Mouse (Mus musculus): ENCODE measurements around the gene Pdzk1. TPM values are rescaled to one million over a fixed set of nuclear protein-coding genes. Genes with fewer than 3 reads are reported as not detected.

The Pdzk1 gene
- total RNA-seq (2021): 1 to 10 TPM; 4.9 to 9.1 TPM
- long read RNA-seq, experiment 1, transcript Pdzk1-201 (9 exons, 2,406 nt): major isoform, 19 of 25 reads
- long read RNA-seq, experiment 1, partial matches to known transcripts: 5 of 25 reads
- long read RNA-seq, experiment 1, other reads (novel, unspliced or antisense): 1 of 25 reads
- long read RNA-seq, experiment 2, transcript Pdzk1-201 (9 exons, 2,406 nt): major isoform, 55 of 66 reads
- long read RNA-seq, experiment 2, partial matches to known transcripts: 2 of 66 reads
- long read RNA-seq, experiment 2, other reads (novel, unspliced or antisense): 9 of 66 reads

DNA sequence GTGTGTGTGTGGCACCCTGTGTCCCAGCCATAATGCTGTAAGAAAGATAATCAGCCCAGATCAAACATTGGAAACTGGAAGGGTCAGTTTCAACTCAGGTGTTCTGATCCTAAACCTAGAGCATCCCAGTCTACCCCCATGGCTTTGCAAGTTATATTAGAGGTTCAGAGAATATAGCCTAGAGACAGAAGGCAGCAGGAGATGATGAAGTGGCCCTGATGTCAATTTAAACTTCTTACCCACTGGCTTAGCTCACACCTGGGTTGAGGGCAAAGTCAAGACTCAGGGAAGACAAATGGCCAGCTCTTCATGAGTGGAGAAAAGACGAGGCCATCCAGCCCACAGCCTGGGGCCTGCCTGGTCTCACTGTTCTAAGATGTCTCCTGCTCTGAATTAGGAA lies at the start of gene Pdzk1, which contains the start of gene Cd160:
Gene Pdzk1 (plus strand): TSS at position 301 of the 400 bp plus-strand sequence.
Gene Cd160 (minus strand): TSS at position 368 of the 400 bp plus-strand sequence.
- no peak for DNase-seq

DNA sequence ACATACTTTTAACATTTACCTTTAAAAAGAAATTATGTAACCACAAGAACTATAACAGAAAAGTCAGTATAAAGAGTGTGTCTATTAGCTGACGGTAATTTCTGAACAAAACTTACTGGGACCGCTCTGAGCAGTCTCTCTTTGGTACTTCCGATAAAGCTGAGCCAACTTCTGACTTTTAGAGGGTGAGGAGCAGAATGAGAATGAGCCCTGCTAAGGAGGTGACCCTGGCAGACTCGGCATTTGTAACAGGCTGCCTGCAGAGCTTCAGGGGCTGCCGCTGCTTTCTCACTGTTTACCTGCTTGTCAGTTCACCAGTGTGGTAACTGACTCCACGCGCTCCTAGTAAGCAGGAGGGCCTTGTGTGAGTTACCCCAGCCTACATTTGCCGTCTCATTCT lies 46.8 kb upstream of the Pdzk1 start:
- no peak for DNase-seq

DNA sequence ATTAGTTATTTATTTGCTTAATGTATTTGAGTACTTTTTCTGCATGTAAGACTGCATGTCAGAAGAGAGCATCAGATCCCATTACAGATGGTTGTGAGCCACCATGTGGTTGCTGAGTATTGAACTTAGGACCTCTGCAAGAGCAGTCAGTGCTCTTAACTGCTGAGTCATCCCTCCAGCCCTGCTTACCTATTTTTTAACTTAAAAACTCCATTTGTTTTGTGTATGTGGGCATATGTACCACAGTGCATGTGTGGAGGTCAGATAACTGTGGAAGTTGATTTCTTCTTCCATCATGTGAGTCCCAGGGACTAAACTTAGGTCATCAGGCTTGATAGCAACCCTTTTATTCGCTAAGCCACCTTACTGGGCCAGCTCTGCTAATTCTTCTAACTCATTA lies 41.3 kb upstream of the Pdzk1 start:
- no peak for DNase-seq

DNA sequence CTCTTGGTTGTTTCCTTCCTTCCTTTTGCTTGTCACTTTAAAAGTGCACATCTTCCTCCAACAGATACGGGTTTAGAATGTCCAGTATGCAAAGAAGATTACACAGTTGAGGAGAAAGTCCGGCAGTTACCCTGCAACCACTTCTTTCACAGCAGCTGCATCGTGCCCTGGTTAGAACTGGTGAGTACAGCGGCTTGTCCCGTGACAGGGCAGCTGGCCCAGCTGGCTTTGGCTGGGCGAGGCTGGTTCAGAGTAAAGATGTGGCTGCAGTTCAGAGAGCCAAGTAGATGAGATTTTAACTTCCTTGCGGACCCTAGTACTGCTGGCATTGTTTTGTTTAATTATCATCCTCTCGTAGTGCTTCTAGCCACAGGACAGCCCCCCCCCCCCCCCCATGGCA lies 40.6 kb upstream of the Pdzk1 start:
- no peak for DNase-seq

DNA sequence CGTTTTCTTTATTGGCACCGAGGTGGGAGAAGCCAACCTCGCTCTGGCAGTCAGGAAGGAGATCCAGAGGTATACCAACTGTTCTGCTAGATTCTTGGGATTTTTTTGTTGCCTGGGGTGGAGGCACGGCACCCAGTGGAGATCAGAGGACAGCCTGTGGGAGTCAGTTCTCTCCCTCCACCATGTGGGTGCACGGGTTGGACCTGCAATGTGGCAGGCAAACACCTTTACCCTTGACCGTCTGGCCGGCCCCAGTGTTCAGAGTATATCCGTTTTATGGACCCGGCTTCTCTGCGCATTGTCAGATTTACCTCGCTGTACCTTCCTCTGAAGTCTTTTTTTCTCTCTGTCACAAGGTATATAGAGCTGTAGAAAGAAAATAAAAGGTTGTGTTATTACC lies 28.8 kb upstream of the Pdzk1 start:
- DNase-seq: no peak

DNA sequence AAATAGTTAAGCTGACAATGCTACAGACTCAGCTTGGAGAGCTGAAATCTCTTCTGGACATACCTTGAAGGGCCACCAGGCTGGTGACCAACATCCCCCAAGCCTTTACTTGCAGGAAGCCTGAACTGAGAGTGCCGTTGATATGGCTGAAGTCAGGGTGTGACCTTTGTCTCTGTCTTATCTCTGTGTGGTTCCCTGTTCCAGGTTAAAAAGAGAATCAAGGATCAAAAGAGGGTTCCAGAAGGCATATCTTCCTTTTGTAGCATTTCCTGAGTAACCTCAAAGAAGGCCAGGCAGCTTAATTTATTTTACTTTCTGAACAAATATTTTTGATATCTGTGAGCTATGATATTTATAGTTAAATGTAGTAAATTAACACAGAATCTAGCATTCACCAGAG lies 26.9 kb upstream of the Pdzk1 start:
- no peak for DNase-seq

DNA sequence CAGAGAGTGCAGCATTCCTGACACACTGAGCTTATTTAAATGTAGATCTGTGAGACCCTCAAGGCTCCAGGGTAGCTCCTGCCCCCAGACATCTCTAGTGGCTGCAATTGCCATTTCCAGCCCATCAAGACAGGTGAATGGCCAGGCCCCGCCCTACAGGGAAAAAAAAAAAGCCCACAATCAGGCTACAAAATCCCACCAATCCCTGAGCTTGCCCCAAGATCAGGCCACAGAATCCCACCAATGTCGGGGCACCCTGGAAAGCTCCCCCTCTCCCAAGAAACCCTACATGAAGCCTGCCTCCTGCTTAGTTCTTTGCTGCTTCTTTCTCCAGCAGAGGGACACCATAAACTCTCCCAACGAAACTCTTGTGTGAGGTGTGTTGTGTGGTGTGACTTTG lies 20.9 kb upstream of the Pdzk1 start:
- no peak for DNase-seq

DNA sequence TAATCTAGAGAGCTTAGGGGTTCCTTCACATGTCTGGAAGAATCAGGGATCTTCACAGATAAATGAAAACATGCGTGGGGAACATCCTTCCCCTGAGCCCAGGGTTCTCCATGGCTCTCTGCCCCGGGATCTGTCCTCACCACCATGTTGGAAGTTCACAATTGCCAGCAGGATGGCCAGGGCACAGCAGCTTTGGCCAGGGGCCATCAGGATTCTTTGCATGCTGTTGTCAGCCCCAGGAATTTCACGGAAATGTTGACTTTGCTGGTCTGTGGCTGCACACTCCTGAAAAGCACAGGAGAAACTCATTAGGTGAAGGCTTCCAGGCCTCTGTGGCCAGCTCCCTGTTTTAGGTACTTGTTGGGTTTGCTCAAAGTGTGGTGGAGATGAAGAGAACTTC lies 20.4 kb upstream of the Pdzk1 start:
- no peak for DNase-seq

DNA sequence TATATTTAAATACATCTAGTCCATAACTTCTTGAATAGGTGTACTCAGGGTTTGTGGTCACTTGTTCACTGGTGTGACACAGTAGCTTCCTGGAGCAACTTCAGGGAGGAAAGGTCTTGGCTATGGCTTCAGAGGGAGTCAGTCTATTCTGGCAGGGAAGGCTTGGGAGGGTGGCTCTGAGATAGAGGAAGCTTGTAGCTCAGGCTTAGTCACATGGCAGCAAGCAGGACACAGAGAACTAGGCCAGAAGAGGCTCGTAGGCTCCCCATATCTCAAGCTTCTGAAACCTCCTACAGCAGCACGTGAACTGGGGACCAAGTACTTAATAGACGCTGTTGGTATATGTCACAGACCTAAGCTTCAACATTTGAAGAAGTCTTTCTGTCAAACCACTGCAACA lies 17.9 kb upstream of the Pdzk1 start:
- no peak for DNase-seq

DNA sequence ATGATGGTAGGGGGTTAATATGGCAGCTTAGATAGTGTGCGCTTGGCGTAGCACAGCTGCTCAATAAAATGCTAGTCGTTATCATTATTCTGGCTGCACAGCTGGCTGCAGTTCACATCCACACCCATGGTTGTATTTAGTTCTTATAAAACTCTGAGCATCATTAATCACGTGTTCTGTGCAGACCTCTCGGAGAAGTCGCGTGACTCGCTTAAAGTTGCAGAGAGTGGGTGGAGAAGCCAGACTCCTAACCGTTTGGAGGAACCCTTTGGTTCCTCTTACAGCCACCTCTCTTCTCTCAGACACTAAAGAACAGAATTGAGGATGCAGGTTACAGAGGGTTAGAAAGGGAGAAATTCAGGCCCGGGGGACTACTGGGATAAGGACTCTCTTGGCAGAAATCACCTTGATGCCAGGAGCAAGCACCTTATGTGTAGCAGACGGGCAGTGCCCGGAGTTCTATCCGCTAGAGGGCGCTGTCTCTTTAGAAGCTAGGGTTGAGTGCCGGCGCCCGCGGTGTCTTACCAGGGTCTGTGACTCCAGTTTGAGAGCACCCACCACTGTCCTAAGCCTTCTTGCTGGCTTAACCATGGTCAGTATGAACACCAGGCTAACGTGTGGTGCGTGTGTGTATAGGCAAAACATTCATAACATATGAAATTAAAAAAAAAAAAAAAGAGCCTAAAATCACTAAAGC lies 16.5 kb upstream of the Pdzk1 start:
- peak; percentile 94 for DNase-seq

DNA sequence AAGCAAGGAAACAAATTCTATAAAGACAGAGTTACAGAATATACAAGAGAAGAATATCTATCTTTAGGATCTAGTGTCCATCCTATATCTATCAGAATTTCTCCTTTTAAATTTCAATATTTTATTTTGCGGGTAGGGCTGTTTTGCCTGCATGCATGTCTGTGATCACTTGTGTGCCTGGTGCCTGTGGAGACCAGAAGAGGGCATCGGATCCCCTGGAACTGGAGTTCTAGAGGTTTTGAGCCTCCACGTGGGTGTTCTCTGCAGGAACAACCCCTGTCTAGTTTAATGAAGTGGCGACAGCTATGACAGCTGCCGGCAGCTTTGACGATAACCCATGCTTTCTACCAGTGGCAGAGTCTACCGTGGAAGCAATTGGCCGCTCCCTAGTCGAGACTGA lies 16.0 kb upstream of the Pdzk1 start:
- DNase-seq: peak; percentile 62

DNA sequence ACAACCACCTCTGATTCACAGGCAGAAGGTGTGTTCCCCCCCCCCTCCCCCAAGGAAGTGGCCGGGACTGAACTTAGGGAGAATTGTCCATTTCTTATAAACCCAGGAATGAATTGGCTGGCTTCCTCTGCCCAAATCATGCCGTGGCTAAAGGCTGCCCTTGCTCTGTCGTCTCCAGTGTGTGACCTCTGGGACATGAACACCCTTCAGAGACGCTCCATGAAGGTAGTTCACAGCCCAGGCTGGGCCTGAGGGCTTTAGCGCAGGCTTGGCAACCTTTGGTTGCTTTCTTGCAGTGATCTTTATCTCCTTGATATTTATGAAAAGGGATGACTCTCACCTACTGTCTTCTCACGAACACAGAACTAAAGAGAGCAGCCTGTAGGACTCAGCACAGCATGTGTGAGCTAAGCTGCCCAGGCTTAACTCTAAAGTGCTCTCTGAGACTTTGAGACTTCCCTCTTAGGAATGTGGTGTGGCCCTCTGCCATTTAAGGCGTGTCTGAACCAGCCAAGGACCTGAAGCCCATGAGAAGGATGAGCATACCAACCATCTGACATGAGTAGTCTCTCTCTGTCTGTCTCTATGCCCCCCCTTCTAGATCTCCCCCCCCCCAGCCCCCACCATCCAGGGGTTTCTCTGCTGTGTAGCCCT lies 15.4 kb upstream of the Pdzk1 start:
- no peak for DNase-seq

DNA sequence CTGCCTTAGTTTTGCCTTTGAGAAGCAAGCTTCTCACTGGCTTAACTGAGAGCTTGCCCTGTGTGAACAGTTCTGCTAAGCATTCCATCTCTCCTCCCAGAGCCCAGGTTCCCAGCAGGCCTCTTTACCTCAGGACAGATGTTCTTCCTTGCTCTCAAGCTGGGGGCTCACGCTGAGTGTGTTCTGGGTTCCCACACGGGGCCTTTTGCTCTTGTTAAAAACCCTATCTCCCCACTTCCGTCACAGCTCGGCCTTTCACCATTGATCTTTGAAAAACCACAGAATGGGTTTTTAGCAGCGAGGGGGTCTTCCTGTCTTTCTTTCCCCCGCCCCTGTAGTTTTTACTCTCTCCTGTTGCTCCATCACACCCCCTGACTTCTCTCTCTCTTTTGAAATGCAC lies 14.7 kb upstream of the Pdzk1 start:
- no peak for DNase-seq

DNA sequence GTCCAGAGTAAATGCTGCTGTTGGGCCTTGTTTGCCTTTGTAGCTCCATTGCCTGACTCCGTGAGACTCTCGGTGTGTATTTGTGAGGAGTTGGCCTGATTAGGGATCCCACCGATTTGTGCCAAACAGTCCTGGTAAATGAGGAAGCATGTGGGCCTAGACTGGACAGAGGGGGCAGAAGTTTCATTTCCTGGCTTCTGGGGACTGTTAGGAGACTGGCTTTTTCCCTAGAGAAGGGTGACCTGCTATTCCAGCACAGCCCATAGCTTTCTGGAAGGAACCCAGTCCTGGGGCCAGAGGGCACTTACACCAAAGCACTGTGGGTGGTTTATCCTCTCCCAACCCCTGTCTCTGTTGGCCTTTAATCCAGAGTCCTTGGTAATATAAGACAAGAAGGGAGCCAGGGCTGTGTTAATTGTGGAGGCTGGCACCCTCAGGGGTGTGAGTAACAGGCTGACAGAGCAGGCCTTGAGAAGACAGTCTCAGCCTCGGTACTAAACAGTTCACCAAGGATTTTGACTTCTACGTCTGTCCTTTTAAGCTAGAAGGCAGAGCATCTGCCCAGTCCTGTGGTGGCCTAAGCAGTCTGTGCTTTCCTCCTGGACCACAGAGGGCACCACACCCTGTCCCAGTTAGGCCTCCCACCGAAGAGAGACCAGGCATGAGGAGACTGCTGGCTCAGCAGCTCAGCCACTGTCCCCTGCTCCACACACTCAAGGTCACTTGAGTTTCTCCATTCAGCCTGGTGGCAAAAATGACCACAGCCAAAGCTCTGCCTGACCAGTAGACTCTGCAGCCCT lies 8.8 kb upstream of the Pdzk1 start:
- peak; percentile 36 for DNase-seq

DNA sequence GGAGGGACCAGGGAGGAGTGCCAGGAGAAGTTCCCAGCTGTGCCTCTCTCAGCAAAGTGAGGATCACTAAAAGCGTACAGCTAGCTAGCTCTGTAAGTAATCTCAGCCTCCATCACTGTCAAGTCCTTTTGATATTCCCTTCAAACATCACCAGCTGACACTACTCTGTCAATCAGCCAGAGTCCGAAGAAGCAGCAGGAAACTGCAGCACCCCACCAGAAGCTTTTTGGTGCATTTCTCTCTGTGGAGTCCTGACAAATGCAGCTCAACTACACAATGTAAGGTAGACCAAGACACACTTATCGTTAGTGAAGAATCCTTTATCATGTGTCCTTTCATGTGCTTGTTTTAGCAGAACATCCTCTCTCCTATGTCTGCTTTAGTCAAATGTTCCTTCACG lies 7.5 kb upstream of the Pdzk1 start:
- DNase-seq: no peak

DNA sequence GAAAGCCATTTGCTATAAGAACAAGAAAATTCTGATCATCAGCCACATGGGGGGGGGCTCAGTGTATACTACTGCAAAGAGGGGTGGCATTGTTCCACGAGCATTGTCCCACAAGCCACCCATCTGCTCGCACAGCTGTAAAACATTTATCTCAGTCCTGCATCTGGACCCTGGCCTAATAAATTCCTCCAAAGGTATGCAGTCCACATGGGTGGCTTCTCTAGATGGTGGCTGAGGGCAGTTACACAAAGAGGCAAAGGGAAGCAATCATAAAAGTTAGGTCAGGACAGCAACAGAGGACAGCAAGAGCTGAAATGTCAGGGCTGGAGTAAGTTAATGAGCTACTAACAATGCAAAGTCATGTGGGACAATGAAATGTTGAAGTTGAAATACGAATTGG lies 5.4 kb upstream of the Pdzk1 start:
- no peak for DNase-seq

DNA sequence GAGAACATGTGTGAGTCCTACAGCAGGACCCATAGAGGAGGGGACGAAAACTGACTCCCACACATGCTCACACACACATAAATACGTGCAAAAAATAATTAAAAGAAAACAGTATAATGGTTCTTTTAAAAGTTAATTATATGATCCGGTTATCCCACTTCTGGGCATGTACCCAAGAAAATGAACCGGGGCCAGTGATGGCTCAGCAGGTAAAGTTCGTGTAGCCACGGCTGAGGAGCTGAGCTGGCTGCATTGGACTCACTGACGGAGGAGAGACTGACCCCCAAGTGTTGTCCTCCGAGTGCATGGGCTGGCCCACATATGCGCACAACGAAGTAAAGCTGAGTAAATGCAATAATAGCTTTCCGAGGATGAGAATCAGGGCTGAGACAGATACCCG lies 4.5 kb upstream of the Pdzk1 start:
- no peak for DNase-seq

DNA sequence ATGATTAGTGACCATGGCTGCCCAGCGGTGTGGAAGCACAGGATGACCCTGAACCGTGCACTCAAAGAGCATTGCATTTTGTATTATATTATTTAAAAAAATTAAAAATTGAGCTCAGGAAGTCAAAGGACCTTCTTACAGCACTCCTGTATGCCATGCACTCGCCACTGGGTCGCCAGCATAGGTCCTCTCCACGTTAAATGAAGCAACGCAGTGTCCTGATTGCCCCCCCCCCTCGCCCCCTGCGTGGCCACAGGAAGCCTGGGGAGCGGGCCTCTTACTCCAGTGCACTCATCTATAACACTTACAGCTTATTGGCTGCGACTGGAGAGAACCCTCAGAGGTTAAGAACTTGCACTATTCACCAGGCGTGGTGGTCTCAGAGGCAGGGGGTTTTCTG lies 3.8 kb upstream of the Pdzk1 start:
- no peak for DNase-seq

DNA sequence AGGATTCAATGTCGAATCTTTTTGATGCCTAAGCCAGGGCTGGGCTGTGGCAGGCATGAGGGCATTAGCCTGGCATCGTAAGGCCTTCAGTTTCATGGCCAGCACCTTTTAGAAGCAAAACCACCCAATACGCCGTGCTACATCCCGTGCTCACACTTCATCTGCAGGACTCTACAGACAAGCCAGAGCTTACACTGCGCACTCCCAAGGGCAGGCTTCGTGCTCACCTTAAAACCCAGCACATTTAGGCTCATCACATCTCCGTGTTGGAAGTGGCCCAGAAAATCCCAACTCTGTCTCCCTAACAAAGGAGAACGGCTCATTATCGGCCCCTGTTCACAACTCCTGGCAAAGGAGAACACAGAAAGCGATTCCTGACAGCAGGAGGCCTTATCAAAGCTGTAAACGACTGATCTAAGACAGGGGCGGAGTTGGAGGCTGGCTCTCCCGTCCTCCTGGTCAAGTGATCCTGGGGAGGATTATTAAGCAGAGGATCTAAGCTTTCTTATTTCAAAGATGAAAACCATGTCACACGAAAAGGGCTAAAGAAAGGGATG lies 698 bp upstream of the Pdzk1 start:
- DNase-seq: no peak

DNA sequence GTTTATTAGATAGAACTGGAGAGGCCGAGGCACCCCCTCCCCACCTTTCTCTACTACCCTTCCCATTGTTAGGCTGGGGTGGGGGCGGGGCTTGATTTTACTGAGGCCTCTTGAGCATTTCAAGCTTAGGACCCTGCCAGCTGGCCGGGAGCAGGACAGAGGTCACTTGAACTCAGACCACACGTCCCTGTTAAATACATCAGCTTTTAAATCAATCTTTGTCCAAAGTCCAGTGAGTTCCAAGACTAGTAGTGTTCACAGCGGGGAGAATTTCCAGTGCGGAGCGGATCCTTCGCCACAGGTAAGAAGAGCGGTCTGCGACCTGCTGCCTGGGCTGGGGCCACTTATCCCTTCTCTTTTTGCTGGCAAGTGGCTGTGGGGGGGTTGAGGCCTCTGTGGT lies 772 bp downstream of the Pdzk1 start:
- no peak for DNase-seq

DNA sequence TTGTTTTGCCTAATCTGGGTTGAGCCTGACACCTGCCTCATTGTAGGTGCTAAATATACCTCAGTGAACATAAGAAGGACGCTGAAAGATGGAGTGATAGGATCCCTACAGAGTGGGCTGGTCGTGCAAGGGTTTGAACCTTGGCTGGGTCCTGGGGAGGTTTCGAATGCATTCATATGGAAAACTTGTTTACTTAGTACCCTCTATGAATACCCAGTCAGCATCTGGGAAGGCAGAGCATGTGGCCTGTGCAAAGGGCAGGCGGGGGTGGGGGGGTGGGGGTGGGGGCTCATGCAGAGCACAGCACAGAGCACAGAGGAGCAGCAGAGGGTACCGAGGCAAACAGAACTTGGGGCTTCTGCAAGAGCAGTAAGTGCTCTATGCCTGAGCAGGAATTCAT lies 3.8 kb downstream of the Pdzk1 start:
- DNase-seq: no peak

DNA sequence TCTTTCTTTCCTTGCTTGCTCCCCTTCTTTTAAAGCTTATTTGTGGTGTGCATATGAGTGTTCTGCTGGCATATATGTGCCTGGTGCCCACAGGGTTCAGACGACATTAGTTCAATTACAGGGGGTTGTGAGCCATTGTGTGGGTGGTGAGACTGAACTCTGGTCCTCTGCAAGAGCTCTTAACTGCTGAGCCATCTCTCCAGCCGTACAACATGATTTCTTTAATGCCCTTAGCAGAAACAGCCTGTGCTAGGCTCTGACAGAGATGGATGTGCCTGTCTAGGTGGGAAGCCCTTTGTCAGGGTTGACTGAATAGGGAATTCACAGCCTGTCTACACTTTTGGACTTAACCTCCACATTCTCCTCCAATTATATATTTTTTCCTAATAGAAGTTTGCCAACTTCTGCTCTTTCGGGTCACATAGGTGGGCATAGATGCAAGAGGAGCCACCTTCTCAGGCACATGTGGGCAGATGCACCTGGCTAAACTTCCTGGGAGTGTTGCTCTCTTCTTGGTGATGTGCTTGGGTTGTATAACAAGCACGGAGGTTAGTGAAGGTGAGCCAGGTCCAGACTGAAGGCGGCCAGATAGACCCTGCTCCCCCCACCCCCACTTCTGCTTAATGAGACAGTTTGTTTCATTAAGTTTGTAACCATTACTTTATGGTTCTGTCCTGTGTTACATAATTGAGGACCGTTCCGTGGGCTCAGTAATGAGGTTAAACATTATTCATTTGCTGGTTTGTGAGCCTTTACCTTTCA lies 5.7 kb downstream of the Pdzk1 start:
- DNase-seq: no peak

Data from adrenal gland, postnatal 10 days (tissue).